Mouse (Mus musculus) neural tube, embryonic 15.5 days (tissue): ENCODE data around the gene Ercc6l2. TPM values are rescaled to one million over a fixed set of nuclear protein-coding genes. Genes with fewer than 3 reads are reported as not detected.
"Not testable (repeated sequence)": the region's sequence is repeated elsewhere in the genome, so short reads cannot be mapped to it uniquely, and the experiment has no call there.

ENCODE experiments used
- ATAC-seq: fragments of 200-750 bp; cut with Nextera tagmentation; 2 replicates; pipeline ENCODE4 v1.8.0; 2017; ENCODE audit warnings: mild to moderate bottlenecking, moderate TSS enrichment, moderate library complexity; ENCODE audit not compliant: low FRiP score
- H3K27ac ChIP-seq: fragments of 300-500 bp; sonication (generic); replicated peaks from 2 replicates; pipeline ENCODE4 v1.5.1; 2015; ENCODE audit warnings: mild to moderate bottlenecking, inconsistent platforms
- H3K27me3 ChIP-seq: fragments of 300-500 bp; sonication (generic); replicated peaks from 2 replicates; pipeline ENCODE4 v1.6.1; 2015; ENCODE audit warnings: inconsistent platforms
- H3K36me3 ChIP-seq: fragments of 300-500 bp; sonication (generic); 2 replicates; pipeline ENCODE4 v1.6.1; 2015; ENCODE audit warnings: inconsistent platforms
- H3K4me1 ChIP-seq: fragments of 300-500 bp; sonication (generic); 2 replicates; pipeline ENCODE4 v1.6.1; 2015; ENCODE audit warnings: inconsistent platforms
- H3K4me2 ChIP-seq: fragments of 300-500 bp; sonication (generic); 2 replicates; pipeline ENCODE4 v1.6.1; 2015; ENCODE audit warnings: inconsistent platforms, mild to moderate bottlenecking, moderate library complexity
- H3K4me3 ChIP-seq: fragments of 300-500 bp; sonication (generic); replicated peaks from 2 replicates; pipeline ENCODE4 v1.5.1; 2015; ENCODE audit warnings: mild to moderate bottlenecking, inconsistent platforms
- H3K9ac ChIP-seq: fragments of 300-500 bp; sonication (generic); replicated peaks from 2 replicates; pipeline ENCODE4 v1.6.1; 2015; ENCODE audit warnings: mild to moderate bottlenecking, inconsistent platforms
- H3K9me3 ChIP-seq: fragments of 300-500 bp; sonication (generic); replicated peaks from 2 replicates; pipeline ENCODE4 v1.6.1; 2016; ENCODE audit warnings: inconsistent platforms
- WGBS: fragments of 180-500 bp; shearing (Covaris S2); methylation state at CpG from one replicate; pipeline ENCODE4 v1.1.7; 2015; ENCODE audit warnings: mixed read lengths; 5-methylcytosine and 5-hydroxymethylcytosine counted together
- polyA plus RNA-seq: library from polyadenylated mRNA; unstranded; fragments of >200 nt; fragmentation: Nextera tagmentation; extraction: Ambion mirVana; gene quantifications from 2 replicates; pipeline ENCODE4 v1.2.1, GENCODE M21; 2015

Ercc6l2 gene
- polyA plus RNA-seq, 1 experiment from 2014 or later, result 14.7 TPM

GRCm38 (mm10) chr13:63916568-63916967, 101.5 kb downstream of the Ercc6l2 start:
- no peaks in the 10 kb centered on the region for H3K36me3 ChIP-seq
- peak overlapping the region; percentile 79 for H3K27ac ChIP-seq
- H3K9me3 ChIP-seq, result 0 out of 2 replicates have a peak, but pooled peaks cover under 1% of the 10 kb centered on the region
- no peak overlapping the region for H3K4me2 ChIP-seq
- H3K27me3 ChIP-seq, result no peaks in the 10 kb centered on the region
- no peak overlapping the region for H3K4me3 ChIP-seq
- H3K4me1 ChIP-seq, result peaks cover 28% of the 10 kb centered on the region
- 93% methylated on average over 8 of the region's 8 CpGs for WGBS
- no peak for ATAC-seq
- no peak overlapping the region for H3K9ac ChIP-seq

GRCm38 (mm10) chr13:63917198-63917767, 102.2 kb downstream of the Ercc6l2 start:
- H3K36me3 ChIP-seq, result no peaks in the 10 kb centered on the region
- peaks cover 28% of the 10 kb centered on the region for H3K4me1 ChIP-seq
- ATAC-seq, result peak; percentile 75
- WGBS, result 16% methylated on average over 11 of the region's 11 CpGs
- peak overlapping the region; percentile 33; the same call in 1 of the 2 replicates for H3K4me2 ChIP-seq
- H3K4me3 ChIP-seq, result no peak overlapping the region
- H3K27ac ChIP-seq, result peak overlapping the region; percentile 79
- no peak overlapping the region for H3K9ac ChIP-seq
- H3K27me3 ChIP-seq, result no peaks in the 10 kb centered on the region
- H3K9me3 ChIP-seq, result 0 out of 2 replicates have a peak, but pooled peaks cover 3% of the 10 kb centered on the region

- H3K27me3 ChIP-seq, result no peaks in the 10 kb centered on the region
- WGBS, result 9% methylated on average over 11 of the region's 11 CpGs
- H3K36me3 ChIP-seq, result no peaks in the 10 kb centered on the region
- H3K4me1 ChIP-seq, result peaks cover 28% of the 10 kb centered on the region
- ATAC-seq, result peak; percentile 74
- H3K4me2 ChIP-seq, result peak overlapping the region; percentile 33
- H3K9ac ChIP-seq, result no peak overlapping the region
- H3K9me3 ChIP-seq, result 0 out of 2 replicates have a peak, but pooled peaks cover 3% of the 10 kb centered on the region
- H3K27ac ChIP-seq, result peak overlapping the region; percentile 83
- H3K4me3 ChIP-seq, result no peak overlapping the region
Observed at GRCm38 (mm10) chr13:63917776-63918621, 103.0 kb downstream of the Ercc6l2 start.

- H3K9ac ChIP-seq, result no peak overlapping the region; the same call in 1 of the 2 replicates
Observed at GRCm38 (mm10) chr13:63918733-63919422, 103.8 kb downstream of the Ercc6l2 start.

DNA sequence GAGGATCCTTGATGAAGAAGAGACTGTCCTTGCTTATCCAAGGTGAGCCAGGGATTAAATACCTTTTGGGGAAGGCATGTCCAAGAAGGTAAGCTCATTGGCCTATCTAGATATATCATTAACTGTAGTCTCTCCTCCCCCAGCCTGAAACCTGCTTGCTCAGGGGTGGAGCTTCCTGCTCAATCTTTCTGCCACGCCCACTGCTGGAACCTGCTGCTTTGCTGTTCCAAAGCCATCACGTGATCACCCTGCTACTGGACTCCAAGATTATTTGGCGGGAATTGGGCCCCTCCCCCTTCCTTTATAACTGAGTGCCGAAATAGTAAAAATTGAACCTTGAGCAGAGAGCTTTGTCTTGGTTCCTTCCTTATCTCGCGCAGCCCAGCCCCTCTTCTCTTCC, 109.0 kb downstream of the Ercc6l2 start:
- not testable (repeated sequence) for H3K27ac ChIP-seq, H3K9me3 ChIP-seq, H3K9ac ChIP-seq, H3K4me1 ChIP-seq, H3K27me3 ChIP-seq, H3K4me2 ChIP-seq, H3K4me3 ChIP-seq, H3K36me3 ChIP-seq, ATAC-seq
- WGBS, result 68% methylated on average over 2 of the region's 6 CpGs

More at GRCm38 (mm10) chr13:63918733-63919422, 103.8 kb downstream of the Ercc6l2 start:
- ATAC-seq, result peak; percentile 65
- Histone ChIP-seq H3K4me3 (no peak overlapping the region), H3K9me3 (0 out of 2 replicates have a peak, but pooled peaks cover 3% of the 10 kb centered on the region), H3K36me3 (no peaks in the 10 kb centered on the region), H3K27ac (peak overlapping the region; percentile 83), H3K4me1 (peaks cover 28% of the 10 kb centered on the region), H3K4me2 (peak overlapping the region; percentile 33), H3K27me3 (no peaks in the 10 kb centered on the region)
- WGBS, result 25% methylated on average over 18 of the region's 18 CpGs

DNA sequence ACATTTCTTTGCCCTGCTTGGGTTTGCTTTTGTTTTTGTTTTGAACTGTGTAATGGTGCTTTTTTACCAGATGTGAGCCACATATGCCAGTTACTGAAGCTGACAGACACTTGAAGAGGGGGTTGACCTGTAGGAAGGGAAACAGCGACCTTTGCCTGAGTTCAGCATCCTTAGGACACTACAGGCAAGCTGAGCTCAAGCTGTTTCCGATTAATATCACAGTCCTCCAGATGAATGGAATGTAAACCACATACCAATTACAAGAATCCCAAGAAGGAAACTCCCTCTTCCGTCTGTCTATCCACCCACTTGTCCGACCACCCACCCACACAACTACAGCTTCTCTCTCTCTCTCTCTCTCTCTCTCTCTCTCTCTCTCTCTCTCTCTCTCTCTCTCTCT, 112.3 kb downstream of the Ercc6l2 start:
- no peak for ATAC-seq
- H3K27me3 ChIP-seq, result no peaks in the 10 kb centered on the region
- no peak overlapping the region for H3K27ac ChIP-seq
- no peaks in the 10 kb centered on the region for H3K36me3 ChIP-seq
- WGBS, result 87% methylated on average over 4 of the region's 4 CpGs
- no peaks in the 10 kb centered on the region for H3K9me3 ChIP-seq
- H3K9ac ChIP-seq, result no peak overlapping the region
- no peak overlapping the region for H3K4me3 ChIP-seq
- H3K4me1 ChIP-seq, result peaks cover 19% of the 10 kb centered on the region
- H3K4me2 ChIP-seq, result no peak overlapping the region

GRCm38 (mm10) chr13:63929351-63929750, 114.3 kb downstream of the Ercc6l2 start:
- peaks cover 19% of the 10 kb centered on the region for H3K4me1 ChIP-seq
- no peak overlapping the region for H3K4me3 ChIP-seq
- no peaks in the 10 kb centered on the region for H3K27me3 ChIP-seq
- H3K9me3 ChIP-seq, result no peaks in the 10 kb centered on the region
- WGBS, result 26% methylated on average over 1 of the region's 1 CpGs
- no peak overlapping the region for H3K4me2 ChIP-seq
- H3K36me3 ChIP-seq, result no peaks in the 10 kb centered on the region
- H3K9ac ChIP-seq, result no peak overlapping the region
- ATAC-seq, result peak; percentile 80
- no peak overlapping the region for H3K27ac ChIP-seq

GRCm38 (mm10) chr13:63929917-63930515, 115.0 kb downstream of the Ercc6l2 start:
- WGBS, result 49% methylated on average over 5 of the region's 5 CpGs
- ATAC-seq, result no peak
- Histone ChIP-seq H3K9ac (no peak overlapping the region), H3K27me3 (no peaks in the 10 kb centered on the region), H3K4me2 (no peak overlapping the region), H3K27ac (no peak overlapping the region), H3K4me3 (no peak overlapping the region), H3K9me3 (no peaks in the 10 kb centered on the region), H3K36me3 (no peaks in the 10 kb centered on the region), H3K4me1 (peaks cover 19% of the 10 kb centered on the region)

- 45% methylated on average over 10 of the region's 10 CpGs for WGBS
- 0 out of 2 replicates have a peak, but pooled peaks have one; percentile 25 for ATAC-seq
Observed at GRCm38 (mm10) chr13:63930525-63930924, 115.5 kb downstream of the Ercc6l2 start.

GRCm38 (mm10) chr13:63936369-63936768, 121.3 kb downstream of the Ercc6l2 start:
- H3K36me3 ChIP-seq, result no peaks in the 10 kb centered on the region
- H3K9me3 ChIP-seq, result no peaks in the 10 kb centered on the region
- no peaks in the 10 kb centered on the region for H3K4me1 ChIP-seq
- no peaks in the 10 kb centered on the region; the same call in 1 of the 2 replicates for H3K27me3 ChIP-seq
- H3K9ac ChIP-seq, result no peak overlapping the region
- H3K27ac ChIP-seq, result no peak overlapping the region
- WGBS, result 93% methylated on average over 9 of the region's 9 CpGs
- H3K4me3 ChIP-seq, result no peak overlapping the region
- no peak overlapping the region for H3K4me2 ChIP-seq
- ATAC-seq, result no peak

More at GRCm38 (mm10) chr13:63930525-63930924, 115.5 kb downstream of the Ercc6l2 start:
- Histone ChIP-seq H3K4me2 (no peak overlapping the region), H3K27me3 (no peaks in the 10 kb centered on the region), H3K9ac (no peak overlapping the region), H3K36me3 (no peaks in the 10 kb centered on the region), H3K4me1 (peaks cover 19% of the 10 kb centered on the region), H3K27ac (no peak overlapping the region), H3K4me3 (no peak overlapping the region), H3K9me3 (no peaks in the 10 kb centered on the region)

- no peak for ATAC-seq
- 82% methylated on average over 1 of the region's 1 CpGs for WGBS
Observed at GRCm38 (mm10) chr13:63940257-63940656, 125.2 kb downstream of the Ercc6l2 start.

More at GRCm38 (mm10) chr13:63940257-63940656, 125.2 kb downstream of the Ercc6l2 start:
- no peaks in the 10 kb centered on the region for H3K36me3 ChIP-seq
- no peak overlapping the region for H3K4me2 ChIP-seq
- no peak overlapping the region for H3K4me3 ChIP-seq
- H3K27ac ChIP-seq, result no peak overlapping the region
- no peaks in the 10 kb centered on the region for H3K9me3 ChIP-seq
- H3K4me1 ChIP-seq, result peaks cover 6% of the 10 kb centered on the region; the same call in 1 of the 2 replicates
- H3K27me3 ChIP-seq, result peaks cover 2% of the 10 kb centered on the region; the same call in 1 of the 2 replicates
- no peak overlapping the region for H3K9ac ChIP-seq
